Mouse (Mus musculus) ES-Bruce4 (cell line): ENCODE results near the gene Tmem88b. TPM values are rescaled to one million over a fixed set of nuclear protein-coding genes. Genes with fewer than 3 reads are reported as not detected.
"Not testable (repeated sequence)": the region's sequence is repeated elsewhere in the genome, so short reads cannot be mapped to it uniquely, and the experiment has no call there.

Experiments used
- H3K27ac ChIP-seq: 2 replicates; pipeline ENCODE4 v1.5.1; 2012; ENCODE audit warnings: low read length, inconsistent platforms; ENCODE audit not compliant: insufficient read depth
- H3K27me3 ChIP-seq: 2 replicates; pipeline ENCODE4 v1.6.1; 2012; ENCODE audit warnings: mild to moderate bottlenecking, low read length, inconsistent platforms; ENCODE audit not compliant: control insufficient read depth, poor library complexity, insufficient read depth, severe bottlenecking
- H3K36me3 ChIP-seq: 2 replicates; pipeline ENCODE4 v1.6.1; 2012; ENCODE audit warnings: inconsistent platforms, mild to moderate bottlenecking, low read length, moderate library complexity; ENCODE audit not compliant: control insufficient read depth, poor library complexity, insufficient read depth, severe bottlenecking
- H3K4me1 ChIP-seq: one replicate; pipeline ENCODE4 v1.8.1; 2011; ENCODE audit warnings: low read length; ENCODE audit not compliant: control insufficient read depth, insufficient read depth
- H3K4me3 ChIP-seq: 2 replicates; pipeline ENCODE4 v1.5.1; 2011; ENCODE audit warnings: low read depth, mild to moderate bottlenecking, low read length
- H3K9ac ChIP-seq: 2 replicates; pipeline ENCODE4 v1.6.1; 2012; ENCODE audit warnings: low read depth, mild to moderate bottlenecking, inconsistent platforms; ENCODE audit not compliant: poor library complexity, severe bottlenecking
- H3K9me3 ChIP-seq: replicated peaks from 2 replicates; pipeline ENCODE4 v1.6.1; 2012; ENCODE audit warnings: mild to moderate bottlenecking, low read length, inconsistent platforms; ENCODE audit not compliant: control insufficient read depth, poor library complexity, insufficient read depth, severe bottlenecking
- CTCF ChIP-seq: IDR thresholded peaks from one replicate; pipeline ENCODE4 v1.8.1; 2011; ENCODE audit warnings: low read depth, low read length
- EP300 ChIP-seq: IDR thresholded peaks from 2 replicates; pipeline ENCODE4 v1.6.1; 2011; ENCODE audit warnings: low read depth, low read length; ENCODE audit not compliant: insufficient read depth
- POLR2A ChIP-seq: IDR thresholded peaks from one replicate; pipeline ENCODE4 v1.8.1; 2011; ENCODE audit warnings: low read length; ENCODE audit not compliant: insufficient read depth
- polyA plus RNA-seq: library from polyadenylated mRNA; stranded (reverse); fragments of >200 nt; gene quantifications from 2 replicates; pipeline ENCODE4 v1.2.4, GENCODE M21; 2011; ENCODE audit warnings: low read depth; ENCODE audit not compliant: missing spikeins, insufficient read depth, insufficient read length

Tmem88b gene
- polyA plus RNA-seq, 1 experiment = 0.40 TPM

DNA sequence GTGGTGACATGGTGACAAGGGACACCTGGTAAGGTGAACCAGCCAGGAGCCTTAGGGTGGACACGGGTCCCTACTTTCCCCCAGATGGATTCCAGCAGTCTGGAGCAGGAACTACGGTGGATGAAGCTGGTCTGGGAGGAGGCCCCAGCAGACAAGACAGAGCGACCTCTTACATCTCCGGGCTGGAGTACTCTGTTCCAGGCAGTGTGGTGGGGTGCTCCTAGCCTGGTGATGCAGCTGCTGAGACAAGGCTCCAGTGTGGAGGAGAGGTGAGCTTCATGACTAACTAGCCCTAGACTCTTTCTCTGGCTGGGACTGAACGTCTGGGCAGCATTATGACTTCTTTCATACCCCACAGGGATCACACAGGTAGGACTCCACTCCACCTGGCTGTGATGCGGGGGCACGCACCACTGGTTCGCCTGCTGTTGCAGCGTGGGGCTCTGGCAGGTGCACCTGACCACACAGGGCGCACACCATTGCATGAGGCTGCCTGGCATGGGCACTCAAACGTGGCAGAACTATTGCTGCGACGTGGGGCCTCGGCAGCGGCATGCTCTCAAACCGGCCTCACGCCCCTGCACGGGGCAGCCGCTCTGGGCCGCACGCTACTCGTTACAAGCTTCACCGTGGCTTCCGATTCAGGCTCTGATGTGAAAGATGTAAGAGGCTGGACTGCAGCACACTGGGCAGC is 5.7 kb upstream of the Tmem88b start:
- Histone ChIP-seq H3K4me1 (no peaks in the 10 kb centered on the region), H3K27me3 (no peaks in the 10 kb centered on the region), H3K27ac (no peak overlapping the region), H3K4me3 (peak overlapping the region; percentile 19), H3K9me3 (no peaks in the 10 kb centered on the region), H3K36me3 (no peaks in the 10 kb centered on the region), H3K9ac (no peak overlapping the region)
- TF ChIP-seq POLR2A (no peak), CTCF (no peak), EP300 (no peak)

GRCm38 (mm10) chr4:155790650-155791161 is 5.0 kb upstream of the Tmem88b start:
- Histone ChIP-seq H3K36me3 (no peaks in the 10 kb centered on the region), H3K4me1 (no peaks in the 10 kb centered on the region), H3K9me3 (no peaks in the 10 kb centered on the region), H3K9ac (no peak overlapping the region), H3K27me3 (no peaks in the 10 kb centered on the region), H3K4me3 (no peak overlapping the region), H3K27ac (no peak overlapping the region)
- TF ChIP-seq POLR2A (no peak), CTCF (no peak), EP300 (no peak)

DNA sequence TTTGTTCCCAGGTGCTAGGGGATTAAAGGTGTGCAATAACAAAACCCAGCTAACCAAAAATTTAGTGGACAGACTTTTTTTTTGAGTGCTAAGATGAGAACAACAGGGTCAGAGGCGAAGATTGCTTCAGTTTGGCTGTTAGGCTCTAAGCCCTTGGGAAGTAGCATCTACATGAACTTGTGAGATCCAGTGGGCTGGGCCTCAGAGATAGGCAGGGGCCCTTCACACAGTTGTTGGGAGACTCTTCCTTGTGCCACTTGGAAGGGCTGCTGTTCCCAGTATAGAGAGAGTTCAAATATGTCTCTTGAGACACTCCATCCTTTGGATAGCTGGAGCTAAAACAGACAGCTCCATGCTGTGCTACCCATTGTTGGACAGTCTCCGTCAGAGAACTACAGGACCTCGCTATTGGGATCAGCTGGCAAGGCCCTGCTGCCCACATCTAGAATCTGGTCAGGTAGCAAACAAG is 4.4 kb upstream of the Tmem88b start, which contains the start of gene Ankrd65:
TSS of gene Ankrd65 (plus strand) at position 419 of the 469 bp plus-strand sequence.
- no peaks in the 10 kb centered on the region for H3K9me3 ChIP-seq
- H3K4me1 ChIP-seq = no peaks in the 10 kb centered on the region

GRCm38 (mm10) chr4:155788833-155789232 is 3.2 kb upstream of the Tmem88b start:
- H3K27me3 ChIP-seq, H3K4me3 ChIP-seq, H3K27ac ChIP-seq, H3K36me3 ChIP-seq, H3K9ac ChIP-seq, H3K9me3 ChIP-seq, H3K4me1 ChIP-seq: not testable (repeated sequence)

More for the DNA sequence above, 4.4 kb upstream of the Tmem88b start, which contains the start of gene Ankrd65:
- Histone ChIP-seq H3K4me3 (no peak within 1 kb of the TSS), H3K27me3 (no peaks in the 10 kb centered on the region), H3K27ac (no peak within 1 kb of the TSS), H3K9ac (no peak within 1 kb of the TSS), H3K36me3 (no peaks in the 10 kb centered on the region)
- no peak for TF ChIP-seq POLR2A
- no peak for TF ChIP-seq CTCF
- TF ChIP-seq EP300 = no peak

DNA sequence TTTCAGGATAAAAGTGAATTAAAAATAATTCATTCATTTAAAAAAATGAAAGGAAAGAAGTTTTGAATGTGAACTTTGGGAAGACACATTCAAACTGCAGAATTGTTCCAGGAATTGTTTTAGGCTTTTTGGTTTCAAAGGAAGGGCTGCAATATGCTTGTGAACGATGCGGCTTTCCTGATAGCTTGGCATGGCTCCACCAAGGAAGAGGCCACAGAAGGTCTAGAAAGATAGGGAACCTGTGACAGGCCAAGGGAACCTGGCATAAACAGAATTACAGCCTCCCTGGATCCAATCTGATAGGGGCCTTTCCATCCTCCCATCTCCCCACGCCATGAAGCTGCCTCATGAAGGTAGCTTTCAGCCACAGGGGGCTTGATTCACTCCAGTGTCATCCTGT is 2.6 kb upstream of the Tmem88b start:
- Histone ChIP-seq H3K9me3 (no peaks in the 10 kb centered on the region), H3K36me3 (no peaks in the 10 kb centered on the region), H3K4me3 (no peak overlapping the region), H3K4me1 (no peaks in the 10 kb centered on the region), H3K9ac (no peak overlapping the region), H3K27ac (no peak overlapping the region), H3K27me3 (no peaks in the 10 kb centered on the region)
- TF ChIP-seq EP300 = no peak

GRCm38 (mm10) chr4:155785246-155785645 is 428 bp downstream of the Tmem88b start:
- no peaks in the 10 kb centered on the region for H3K36me3 ChIP-seq
- H3K9ac ChIP-seq = no peak overlapping the region
- TF ChIP-seq POLR2A = no peak
- no peak for TF ChIP-seq CTCF
- TF ChIP-seq EP300 = no peak
- H3K27ac ChIP-seq = no peak overlapping the region
- H3K4me1 ChIP-seq = no peaks in the 10 kb centered on the region
- no peak overlapping the region for H3K4me3 ChIP-seq
- no peaks in the 10 kb centered on the region for H3K9me3 ChIP-seq
- no peaks in the 10 kb centered on the region for H3K27me3 ChIP-seq
